Mouse (Mus musculus) hindbrain, postnatal 0 days (tissue): Measurements from ENCODE around the gene Kif11. TPM values are rescaled to one million over a fixed set of nuclear protein-coding genes. Genes with fewer than 3 reads are reported as not detected.

Source experiments
- ATAC-seq: fragments of 200-750 bp; cut with Nextera tagmentation; 2 replicates; pipeline ENCODE4 v1.8.0; 2017; ENCODE audit warnings: mild to moderate bottlenecking, moderate TSS enrichment, moderate library complexity
- DNase-seq: peaks from one replicate; pipeline ENCODE4 v3.0.0-alpha.2; 2015; ENCODE audit warnings: low spot score
- H3K27ac ChIP-seq: fragments of 300-500 bp; sonication (generic); 2 replicates; pipeline ENCODE4 v1.5.1; 2014; ENCODE audit warnings: mild to moderate bottlenecking
- H3K27me3 ChIP-seq: fragments of 300-500 bp; sonication (generic); 2 replicates; pipeline ENCODE4 v1.6.1; 2014; ENCODE audit warnings: low read length, mixed read lengths; ENCODE audit not compliant: insufficient read depth
- H3K36me3 ChIP-seq: fragments of 300-500 bp; sonication (generic); 2 replicates; pipeline ENCODE4 v1.6.1; 2014; ENCODE audit warnings: low read length, mixed read lengths; ENCODE audit not compliant: insufficient read depth
- H3K4me1 ChIP-seq: fragments of 300-500 bp; sonication (generic); 2 replicates; pipeline ENCODE4 v1.6.1; 2014; ENCODE audit warnings: antibody characterized with exemption, low read length, mixed read lengths; ENCODE audit not compliant: insufficient read depth
- H3K4me2 ChIP-seq: fragments of 300-500 bp; sonication (generic); 2 replicates; pipeline ENCODE4 v1.6.1; 2014; ENCODE audit warnings: low read depth, mild to moderate bottlenecking, low read length, moderate library complexity, mixed read lengths
- H3K4me3 ChIP-seq: fragments of 300-500 bp; sonication (generic); 2 replicates; pipeline ENCODE4 v1.5.1; 2014; ENCODE audit warnings: low read length
- H3K9ac ChIP-seq: fragments of 300-500 bp; sonication (generic); replicated peaks from 2 replicates; pipeline ENCODE4 v1.6.1; 2014; ENCODE audit warnings: mild to moderate bottlenecking, low read length, moderate library complexity, mixed read lengths
- H3K9me3 ChIP-seq: fragments of 300-500 bp; sonication (generic); 2 replicates; pipeline ENCODE4 v1.6.1; 2016; ENCODE audit warnings: low read length, mixed read lengths
- CTCF ChIP-seq: IDR thresholded peaks from 2 replicates; pipeline ENCODE4 v1.5.1; 2016; ENCODE audit warnings: antibody characterized with exemption, control low read depth, low read depth
- WGBS: fragments of 180-500 bp; shearing (Covaris S2); extraction: QIAGEN DNeasy Blood & Tissue Kit; methylation state at CpG from one replicate; pipeline ENCODE4 v1.1.7; 2014; 5-methylcytosine and 5-hydroxymethylcytosine counted together
- polyA plus RNA-seq: library from polyadenylated mRNA; unstranded; fragments of >200 nt; fragmentation: Nextera tagmentation; extraction: Ambion mirVana; gene quantifications from 2 replicates; pipeline ENCODE4 v1.2.1, GENCODE M21; 2015
- total RNA-seq: library from RNA; depleted of rRNA; stranded (reverse); fragments of >200 nt; gene quantifications from 2 replicates; pipeline ENCODE4 v1.2.3, GENCODE M21; 2014

The Kif11 gene
- total and polyA plus RNA-seq, 2 experiments from 2014 or later: 10.1 to 12.1 TPM

DNA sequence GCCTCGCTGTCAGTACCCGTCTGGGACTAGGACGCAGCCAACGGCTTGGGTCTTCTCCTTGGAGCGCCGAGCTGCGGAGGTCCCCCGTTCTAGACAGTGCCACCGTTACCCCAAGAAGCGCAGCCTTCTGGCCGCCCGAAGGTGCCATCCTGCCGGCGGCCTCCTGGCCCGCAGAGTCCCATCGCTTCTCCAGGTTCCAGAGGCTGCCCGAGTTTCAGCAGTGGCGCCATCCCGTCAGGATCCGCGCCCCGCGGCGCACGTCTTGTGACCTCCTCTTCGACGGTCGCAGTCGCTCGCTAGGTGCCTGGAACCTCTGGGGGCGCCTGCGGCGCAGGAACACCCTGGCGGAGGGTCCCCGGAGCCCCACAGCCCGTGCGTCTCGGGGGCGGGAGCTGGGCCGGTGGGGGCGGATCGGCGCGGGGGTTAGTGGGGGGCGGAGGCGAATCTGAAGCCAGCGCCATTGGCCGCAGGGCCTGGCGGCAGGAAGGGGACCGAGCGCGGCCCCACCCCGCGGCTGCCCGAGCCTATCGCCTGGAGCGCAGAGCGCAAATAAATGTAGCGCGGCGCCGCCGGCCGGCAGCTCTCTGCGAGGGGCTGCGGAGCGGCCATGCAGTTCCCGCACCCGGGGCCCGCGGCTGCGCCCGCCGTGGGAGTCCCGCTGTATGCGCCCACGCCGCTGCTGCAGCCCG, 58.2 kb downstream of the Kif11 start, which contains the start of gene Hhex:
Hhex (plus strand) TSS at position 548 of the 689 bp plus-strand sequence.
- Histone ChIP-seq H3K27ac (peak within 1 kb of the TSS; percentile 20; the same call in 1 of the 2 replicates), H3K4me2 (peak within 1 kb of the TSS; percentile 45), H3K9me3 (no peaks in the 10 kb centered on the region), H3K27me3 (peaks cover 62% of the 10 kb centered on the region), H3K9ac (0 out of 2 replicates have a peak within 1 kb of the TSS, but pooled peaks have one; percentile 28), H3K36me3 (no peaks in the 10 kb centered on the region), H3K4me1 (no peaks in the 10 kb centered on the region), H3K4me3 (peak within 1 kb of the TSS; percentile 34)
- DNase-seq (peak; percentile 23), ATAC-seq (peak; percentile 52)
- 2% methylated on average over 54 of the region's 79 CpGs for WGBS
- TF ChIP-seq CTCF: no peak

DNA sequence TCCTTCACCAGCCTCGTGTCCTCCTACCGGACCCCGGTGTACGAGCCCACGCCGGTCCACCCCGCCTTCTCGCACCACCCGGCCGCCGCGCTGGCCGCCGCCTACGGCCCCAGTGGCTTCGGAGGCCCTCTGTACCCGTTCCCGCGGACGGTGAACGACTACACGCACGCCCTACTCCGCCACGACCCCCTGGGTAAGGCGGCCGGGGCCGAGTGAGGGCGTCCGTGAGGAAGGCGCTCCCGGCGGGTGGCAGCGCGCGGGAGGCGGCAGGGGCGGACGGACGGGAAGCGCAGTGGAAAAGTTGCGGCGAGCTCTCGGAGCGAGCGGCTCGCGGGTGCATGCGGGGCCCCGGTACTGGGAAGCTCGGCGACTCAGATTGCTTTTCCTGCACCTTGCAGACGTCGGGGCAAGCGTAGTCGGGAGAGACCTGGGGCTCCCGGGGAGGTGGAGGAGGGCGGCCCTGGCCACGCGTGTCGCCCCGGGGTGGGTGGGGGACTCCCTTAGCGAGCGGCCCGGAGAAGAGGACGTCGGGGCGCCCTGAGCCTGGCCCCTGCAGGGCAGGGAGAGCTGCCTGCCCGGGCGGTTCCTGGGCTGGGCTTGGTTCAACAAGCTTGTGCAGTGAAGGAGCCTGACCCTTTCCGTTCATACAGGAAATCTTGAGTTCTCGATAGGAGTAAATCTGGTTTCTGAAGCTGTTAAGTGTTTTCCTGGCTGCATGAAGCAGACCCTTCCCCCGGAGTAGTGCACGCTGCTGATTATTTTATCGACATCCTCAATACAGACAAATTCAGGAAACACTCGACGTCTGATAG, 59.0 kb downstream of the Kif11 start:
- Histone ChIP-seq H3K9me3 (no peaks in the 10 kb centered on the region), H3K4me1 (no peaks in the 10 kb centered on the region), H3K27ac (peak overlapping the region; percentile 20; the same call in 1 of the 2 replicates), H3K4me3 (peak overlapping the region; percentile 34), H3K36me3 (no peaks in the 10 kb centered on the region), H3K4me2 (peak overlapping the region; percentile 45), H3K9ac (0 out of 2 replicates have a peak overlapping the region, but pooled peaks have one; percentile 28), H3K27me3 (peaks cover 69% of the 10 kb centered on the region)
- DNase-seq (no peak), ATAC-seq (peak; percentile 25; the same call in 1 of the 2 replicates)
- WGBS: 1% methylated on average over 77 of the region's 77 CpGs
- TF ChIP-seq CTCF: no peak

- Histone ChIP-seq H3K4me1 (no peaks in the 10 kb centered on the region), H3K36me3 (no peaks in the 10 kb centered on the region), H3K4me3 (no peak overlapping the region), H3K4me2 (no peak overlapping the region), H3K9me3 (no peaks in the 10 kb centered on the region), H3K27me3 (peaks cover 74% of the 10 kb centered on the region), H3K27ac (no peak overlapping the region), H3K9ac (no peak overlapping the region)
- TF ChIP-seq CTCF: no peak
- ATAC-seq: no peak
- DNase-seq: no peak
- WGBS: 7% methylated on average over 10 of the region's 10 CpGs
Measured at GRCm38 (mm10) chr19:37435853-37436174, 59.6 kb downstream of the Kif11 start.

- Histone ChIP-seq H3K27ac (no peak overlapping the region), H3K4me3 (no peak overlapping the region), H3K4me1 (no peaks in the 10 kb centered on the region), H3K9me3 (no peaks in the 10 kb centered on the region), H3K36me3 (no peaks in the 10 kb centered on the region), H3K4me2 (0 out of 2 replicates have a peak overlapping the region, but pooled peaks have one; percentile 17), H3K27me3 (peaks cover 74% of the 10 kb centered on the region), H3K9ac (no peak overlapping the region)
- ATAC-seq: no peak
- DNase-seq: no peak
- no peak for TF ChIP-seq CTCF
- WGBS: 8% methylated on average over 28 of the region's 28 CpGs
Measured at GRCm38 (mm10) chr19:37436514-37437288, 60.5 kb downstream of the Kif11 start.

GRCm38 (mm10) chr19:37437289-37437606, 61.0 kb downstream of the Kif11 start:
- no peak overlapping the region for H3K27ac ChIP-seq
- H3K27me3 ChIP-seq: peaks cover 69% of the 10 kb centered on the region
- DNase-seq (no peak), ATAC-seq (no peak)
- no peaks in the 10 kb centered on the region for H3K36me3 ChIP-seq
- H3K4me3 ChIP-seq: no peak overlapping the region
- no peak overlapping the region for H3K9ac ChIP-seq
- H3K4me1 ChIP-seq: no peaks in the 10 kb centered on the region
- H3K9me3 ChIP-seq: no peaks in the 10 kb centered on the region
- H3K4me2 ChIP-seq: no peak overlapping the region
- 9% methylated on average over 14 of the region's 14 CpGs for WGBS
- no peak for TF ChIP-seq CTCF

DNA sequence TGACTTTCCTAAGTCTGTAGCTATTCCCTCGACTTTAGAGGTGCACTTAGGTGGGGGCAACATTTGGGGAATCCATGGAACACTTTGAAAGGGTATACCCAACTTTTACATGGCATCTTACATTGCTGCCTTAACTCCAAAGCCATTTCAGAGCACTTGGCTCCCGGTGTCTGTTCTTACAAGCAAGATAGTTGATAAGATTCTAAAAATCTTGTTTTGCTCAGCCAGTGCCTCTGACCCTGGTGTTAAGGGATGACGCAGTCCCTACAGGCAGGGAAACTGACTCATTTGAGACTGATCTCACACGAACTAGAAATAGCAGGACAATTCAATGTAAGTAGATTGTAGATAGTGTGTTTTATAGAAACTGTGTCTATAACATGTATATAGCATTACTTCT, 64.0 kb downstream of the Kif11 start:
- no peak overlapping the region for H3K4me3 ChIP-seq
- no peak for TF ChIP-seq CTCF
- no peaks in the 10 kb centered on the region for H3K4me1 ChIP-seq
- H3K27ac ChIP-seq: no peak overlapping the region
- no peaks in the 10 kb centered on the region for H3K9me3 ChIP-seq
- DNase-seq (no peak), ATAC-seq (no peak)
- 75% methylated on average over 4 of the region's 4 CpGs for WGBS
- H3K27me3 ChIP-seq: peaks cover 44% of the 10 kb centered on the region
- H3K4me2 ChIP-seq: no peak overlapping the region
- no peak overlapping the region for H3K9ac ChIP-seq
- no peaks in the 10 kb centered on the region for H3K36me3 ChIP-seq
